Mouse (Mus musculus): ENCODE data around the gene Rere.

Gene Rere

GRCm38 (mm10) chr4:150340796-150341525 is 59.5 kb downstream of the Rere start:
- DNase-seq (ENCODE audit: extremely low read depth, low read depth), result no peak

GRCm38 (mm10) chr4:150344526-150344925 is 63.1 kb downstream of the Rere start:
- no peak for DNase-seq (ENCODE audit: extremely low read depth, low read depth)

GRCm38 (mm10) chr4:150346651-150347386 is 65.4 kb downstream of the Rere start:
- DNase-seq (ENCODE audit: extremely low read depth, low read depth), result no peak

GRCm38 (mm10) chr4:150347387-150347672 is 65.9 kb downstream of the Rere start:
- no peak for DNase-seq (ENCODE audit: extremely low read depth, low read depth)

- peak; percentile 78 for DNase-seq (ENCODE audit: extremely low read depth, low read depth)
Observed at GRCm38 (mm10) chr4:150349680-150350101, 68.2 kb downstream of the Rere start.

GRCm38 (mm10) chr4:150351419-150352075 is 70.1 kb downstream of the Rere start:
- DNase-seq (ENCODE audit: extremely low read depth, low read depth), result no peak

GRCm38 (mm10) chr4:150352736-150353135 is 71.3 kb downstream of the Rere start:
- no peak for DNase-seq (ENCODE audit: extremely low read depth, low read depth)

GRCm38 (mm10) chr4:150353376-150353900 is 72.0 kb downstream of the Rere start:
- DNase-seq (ENCODE audit: extremely low read depth, low read depth), result no peak

- no peak for DNase-seq (ENCODE audit: extremely low read depth, low read depth)
Observed at GRCm38 (mm10) chr4:150355801-150356200, 74.4 kb downstream of the Rere start.

- DNase-seq (ENCODE audit: extremely low read depth, low read depth), result no peak
Observed at GRCm38 (mm10) chr4:150361986-150362691, 80.7 kb downstream of the Rere start.

GRCm38 (mm10) chr4:150362858-150363257 is 81.4 kb downstream of the Rere start:
- DNase-seq (ENCODE audit: extremely low read depth, low read depth), result no peak

GRCm38 (mm10) chr4:150364786-150365185 is 83.3 kb downstream of the Rere start:
- no peak for DNase-seq (ENCODE audit: extremely low read depth, low read depth)

GRCm38 (mm10) chr4:150366510-150367208 is 85.2 kb downstream of the Rere start:
- peak; percentile 75 for DNase-seq (ENCODE audit: extremely low read depth, low read depth)

- peak; percentile 25 for DNase-seq (ENCODE audit: extremely low read depth, low read depth)
Observed at GRCm38 (mm10) chr4:150371580-150372380, 90.3 kb downstream of the Rere start.

- DNase-seq (ENCODE audit: extremely low read depth, low read depth), result peak; percentile 9
Observed at GRCm38 (mm10) chr4:150372631-150373041, 91.2 kb downstream of the Rere start.

GRCm38 (mm10) chr4:150373111-150374109 is 92.0 kb downstream of the Rere start:
- peak; percentile 52 for DNase-seq (ENCODE audit: extremely low read depth, low read depth)

- no peak for DNase-seq (ENCODE audit: extremely low read depth, low read depth)
Observed at GRCm38 (mm10) chr4:150374651-150375447, 93.4 kb downstream of the Rere start.

GRCm38 (mm10) chr4:150375448-150375935 is 94.0 kb downstream of the Rere start:
- DNase-seq (ENCODE audit: extremely low read depth, low read depth), result no peak
